ENCODE assay signal across 25 mouse cellular contexts in genomic region chr10:23492971-23493370, GRCm38 (mm10).
"Had no signal": no experiment of that assay in that cellular context is flagged by ENCODE, and none has a peak within 500 bp of the region (broad histone marks: within the 10 kb centered on the region; RNA-seq: fewer than 3 reads in every experiment).

No protein-coding gene starts in this region.

- H3K27me3 ChIP-seq: heart, embryonic 12.5 days; hindbrain, embryonic 13.5 days; hindbrain, embryonic 15.5 days; limb, embryonic 12.5 days; liver, embryonic 13.5 days had no signal

- H3K4me1 ChIP-seq: hindbrain, embryonic 13.5 days; hindbrain, embryonic 15.5 days; liver, embryonic 13.5 days had no signal

- H3K27ac ChIP-seq: gastrocnemius, adult 2 months; heart, embryonic 10.5 days; hindbrain, embryonic 13.5 days; hindbrain, embryonic 15.5 days; hindbrain, postnatal 0 days; kidney, postnatal 0 days; limb, embryonic 10.5 days; limb, embryonic 12.5 days; liver, embryonic 13.5 days had no signal

- H3K9ac ChIP-seq: heart, embryonic 12.5 days; hindbrain, embryonic 13.5 days; hindbrain, embryonic 15.5 days; limb, embryonic 12.5 days; liver, embryonic 13.5 days had no signal

- H3K4me2 ChIP-seq: heart, embryonic 12.5 days; hindbrain, embryonic 13.5 days; hindbrain, embryonic 15.5 days; limb, embryonic 12.5 days; liver, embryonic 11.5 days; liver, embryonic 13.5 days had no signal

- H3K4me3 ChIP-seq: gastrocnemius, adult 2 months; heart, embryonic 10.5 days; heart, embryonic 12.5 days; hindbrain, embryonic 13.5 days; hindbrain, embryonic 15.5 days; limb, embryonic 10.5 days; limb, embryonic 12.5 days; liver, embryonic 13.5 days had no signal

- H3K9me3 ChIP-seq: heart, embryonic 10.5 days; heart, embryonic 12.5 days; hindbrain, embryonic 13.5 days; hindbrain, embryonic 15.5 days; limb, embryonic 10.5 days; limb, embryonic 12.5 days; liver, embryonic 13.5 days had no signal

- DNase-seq: gastrocnemius, adult 2 months; gastrocnemius, postnatal 10 days; gastrocnemius, postnatal 25 days; heart, adult 18-20 months; heart, postnatal 10 days; heart, postnatal 36 days; kidney, adult 11 months; kidney, adult 2 months; kidney, adult 9 months; kidney, postnatal 14 days; kidney, postnatal 36 days; layer of hippocampus, adult 9-11 months; layer of hippocampus, postnatal 36 days; liver; liver, embryonic 13.5 days had no signal

- H3K36me3 ChIP-seq: heart, embryonic 10.5 days; heart, embryonic 12.5 days; hindbrain, embryonic 13.5 days; hindbrain, embryonic 15.5 days; limb, embryonic 10.5 days; limb, embryonic 12.5 days; liver, embryonic 13.5 days had no signal

- ATAC-seq: hindbrain, postnatal 0 days; intestine, embryonic 16.5 days had no signal
